Mouse (Mus musculus): ENCODE data around the gene Itga9. TPM values are rescaled to one million over a fixed set of nuclear protein-coding genes. Genes with fewer than 3 reads are reported as not detected.

Gene Itga9
- total RNA-seq, 4 experiments from 2014 or later, result 2.8 to 6.1 (median 4.4) TPM

DNA sequence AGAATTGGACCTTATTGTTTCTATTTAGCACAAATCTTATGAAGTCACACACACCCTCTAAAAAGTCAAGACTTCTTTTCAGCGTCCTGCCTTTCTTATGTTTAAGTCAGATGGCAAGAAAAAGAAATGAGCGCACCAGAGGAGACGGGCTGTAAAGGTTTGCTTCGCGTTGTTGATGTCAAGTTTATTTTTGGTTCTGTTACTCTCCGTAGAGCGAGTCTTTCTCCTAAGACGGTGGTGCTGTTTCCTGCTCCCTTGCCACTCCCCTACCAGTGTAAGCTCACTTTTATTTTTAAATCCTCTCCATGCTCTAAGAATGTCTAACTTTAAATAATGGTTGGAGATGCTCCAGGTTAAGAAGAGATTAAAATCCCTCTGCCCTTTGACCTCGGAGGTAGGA, 118.6 kb downstream of the Itga9 start:
- DNase-seq (ENCODE audit: low spot score in 2 of 2), result no peak

- no peak for DNase-seq (ENCODE audit: low spot score in 2 of 2)
These were observed 120.1 kb downstream of the Itga9 start for GRCm38 (mm10) chr9:118726550-118726949.

DNA sequence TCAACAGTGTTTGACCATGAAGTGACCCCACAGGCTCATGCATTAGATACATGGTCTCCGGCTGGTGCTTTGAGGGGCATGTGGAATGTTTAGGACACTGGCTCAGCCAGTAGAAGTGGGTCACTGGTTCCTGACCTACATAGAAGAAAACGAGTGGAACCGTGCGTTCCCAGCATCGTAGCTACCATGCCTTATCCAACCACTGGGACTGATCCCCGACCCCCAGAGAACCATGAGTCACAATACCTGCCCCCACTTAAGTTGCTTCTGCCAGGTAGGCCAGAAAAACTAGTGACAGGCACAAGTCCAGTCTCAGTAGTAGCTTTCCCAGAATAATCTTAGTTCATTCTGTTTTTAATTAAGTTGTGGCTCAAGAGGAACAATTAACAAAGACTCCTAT, 121.8 kb downstream of the Itga9 start:
- DNase-seq (ENCODE audit: low spot score in 2 of 2), result no peak

DNA sequence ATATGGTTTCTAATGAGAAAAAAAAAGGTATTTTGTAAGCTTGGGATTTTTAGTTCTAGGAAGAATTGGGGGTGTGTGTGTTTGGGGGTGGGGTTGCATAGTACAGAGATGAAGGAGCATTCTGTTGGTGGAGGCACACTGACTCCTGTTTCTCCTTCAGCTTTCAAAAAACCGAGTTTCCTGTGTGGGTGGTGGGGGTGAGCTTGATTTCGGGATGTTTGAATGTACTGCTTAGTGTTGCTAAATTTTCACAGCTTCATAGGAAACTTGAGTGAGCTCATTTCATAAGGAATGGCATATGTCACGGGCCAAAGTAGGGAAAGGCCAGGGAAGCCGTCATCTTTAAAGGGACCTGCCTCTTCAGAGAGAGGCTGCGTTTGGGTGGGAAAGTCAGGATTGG, 122.5 kb downstream of the Itga9 start:
- DNase-seq (ENCODE audit: low spot score in 2 of 2), result no peak

GRCm38 (mm10) chr9:118730172-118730571, 123.7 kb downstream of the Itga9 start:
- no peak for DNase-seq (ENCODE audit: low spot score in 2 of 2)

DNA sequence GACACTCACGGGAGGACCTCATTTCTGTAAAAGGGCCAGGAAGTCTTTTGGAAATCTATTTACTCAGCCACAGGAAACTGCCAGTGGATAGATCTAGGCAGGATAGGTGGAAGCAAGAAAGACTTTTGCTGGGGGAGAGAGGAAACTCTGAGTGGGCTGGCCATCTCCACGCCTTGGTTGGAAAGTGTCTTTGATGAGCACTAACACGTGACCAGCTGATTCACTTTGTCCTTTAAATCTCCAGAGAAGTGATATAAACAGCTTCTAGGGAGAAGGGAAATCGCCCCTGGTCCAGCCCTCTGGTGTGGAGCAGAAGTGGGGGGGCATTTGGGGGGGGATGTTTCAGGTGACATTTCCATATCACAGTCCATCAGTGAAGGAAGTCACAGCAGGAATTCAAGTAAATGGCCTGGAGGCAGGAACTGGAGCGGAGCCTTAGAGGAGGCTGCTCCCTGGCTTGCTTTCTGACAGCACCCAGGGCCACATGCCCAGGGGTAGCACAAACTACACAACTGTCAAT, 124.4 kb downstream of the Itga9 start:
- DNase-seq (ENCODE audit: low spot score in 2 of 2), result no peak

DNA sequence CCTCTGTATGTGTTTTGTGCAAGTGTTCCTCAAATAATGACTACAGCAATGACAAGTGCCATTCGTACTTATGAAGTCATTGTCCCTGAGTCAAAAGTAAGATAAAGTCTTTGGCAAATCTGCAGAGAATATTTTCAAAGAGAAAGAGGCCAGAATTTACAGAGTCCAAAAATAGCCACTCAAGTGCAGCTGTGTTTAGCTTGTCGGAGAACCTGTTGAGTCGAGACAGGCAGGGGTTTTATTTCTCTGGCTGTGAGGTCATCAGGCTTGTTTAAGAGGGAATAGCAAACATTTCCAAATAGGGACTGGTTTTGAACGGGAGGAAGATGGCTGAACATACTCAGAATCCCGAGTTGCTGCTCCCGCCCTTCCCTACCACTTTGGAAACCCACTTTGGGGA, 125.2 kb downstream of the Itga9 start:
- DNase-seq (ENCODE audit: low spot score in 2 of 2), result no peak

- DNase-seq (ENCODE audit: low spot score in 2 of 2), result no peak
These were observed 127.1 kb downstream of the Itga9 start for GRCm38 (mm10) chr9:118733601-118734000.

- DNase-seq (ENCODE audit: low spot score in 2 of 2), result no peak
These were observed 130.6 kb downstream of the Itga9 start for GRCm38 (mm10) chr9:118737124-118737523.

- DNase-seq (ENCODE audit: low spot score in 2 of 2), result peak; percentile 60 to 68
These were observed 131.2 kb downstream of the Itga9 start for GRCm38 (mm10) chr9:118737601-118738137.

GRCm38 (mm10) chr9:118738311-118738710, 131.8 kb downstream of the Itga9 start:
- no peak for DNase-seq (ENCODE audit: low spot score in 2 of 2)

- DNase-seq (ENCODE audit: low spot score in 2 of 2), result no peak
These were observed 132.6 kb downstream of the Itga9 start for GRCm38 (mm10) chr9:118739071-118739470.

GRCm38 (mm10) chr9:118739659-118740058, 133.2 kb downstream of the Itga9 start:
- peak in 1 of 2 experiments; percentile 28 for DNase-seq (ENCODE audit: low spot score in 2 of 2)

- no peak for DNase-seq (ENCODE audit: low spot score in 2 of 2)
These were observed 134.8 kb downstream of the Itga9 start for GRCm38 (mm10) chr9:118741268-118741667.

- DNase-seq (ENCODE audit: low spot score in 2 of 2), result no peak
These were observed 143.0 kb downstream of the Itga9 start for GRCm38 (mm10) chr9:118749335-118749949.

- DNase-seq (ENCODE audit: low spot score in 2 of 2), result no peak
These were observed 144.3 kb downstream of the Itga9 start for GRCm38 (mm10) chr9:118750828-118751227.

DNA sequence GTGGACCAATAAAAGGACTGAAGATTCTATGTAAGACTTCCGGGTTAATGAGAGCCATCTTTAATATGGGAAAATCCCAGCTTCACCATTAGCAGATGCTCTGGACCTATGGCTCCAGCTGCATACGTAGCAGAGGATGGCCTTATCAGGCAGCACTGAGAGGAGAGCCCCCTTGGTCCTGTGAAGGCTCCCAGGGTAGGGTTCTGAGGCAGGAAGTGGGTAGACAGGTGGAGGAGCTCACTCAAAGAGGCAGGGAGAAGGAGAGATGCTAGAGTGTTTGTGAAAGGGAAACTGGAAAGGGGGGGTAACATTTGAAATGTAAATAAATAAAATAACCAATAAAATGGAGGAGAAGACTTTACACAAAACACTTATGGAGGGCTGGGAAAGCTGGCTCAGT, 145.9 kb downstream of the Itga9 start:
- no peak for DNase-seq (ENCODE audit: low spot score in 2 of 2)

GRCm38 (mm10) chr9:118759462-118759861, 153.0 kb downstream of the Itga9 start:
- no peak for DNase-seq (ENCODE audit: low spot score in 2 of 2)

DNA sequence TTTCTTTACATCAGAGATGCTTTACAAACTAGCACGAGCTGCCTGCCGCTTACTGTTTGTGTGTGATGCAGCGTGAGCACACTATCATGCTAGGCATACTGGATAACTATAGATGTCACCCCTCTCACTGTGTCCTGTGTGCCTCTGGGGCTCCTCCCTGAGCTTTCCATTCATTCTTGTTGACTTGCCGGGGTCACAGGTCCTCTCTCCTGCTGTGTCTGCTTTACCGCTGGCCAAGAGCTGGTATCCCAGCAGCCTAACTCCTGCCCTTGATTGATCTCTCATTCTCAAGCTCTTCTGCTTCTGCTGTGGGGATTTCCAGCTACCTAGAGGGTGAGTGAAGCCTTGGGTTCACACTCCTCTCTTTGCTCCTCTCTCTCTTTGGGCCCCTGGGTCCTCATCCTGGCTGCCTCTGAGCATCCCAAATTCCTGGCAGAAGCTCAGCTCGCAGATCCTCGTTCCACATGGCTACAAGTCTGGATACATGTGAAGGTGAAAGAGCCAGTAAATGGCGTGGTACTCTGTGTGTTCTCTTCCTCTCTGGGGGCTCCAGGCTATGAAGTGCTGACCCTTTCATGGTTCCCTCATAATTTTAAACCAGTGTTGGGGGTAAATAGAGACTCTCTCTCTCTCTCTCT, 155.6 kb downstream of the Itga9 start:
- peak in 1 of 2 experiments; percentile 15 for DNase-seq (ENCODE audit: low spot score in 2 of 2)

DNA sequence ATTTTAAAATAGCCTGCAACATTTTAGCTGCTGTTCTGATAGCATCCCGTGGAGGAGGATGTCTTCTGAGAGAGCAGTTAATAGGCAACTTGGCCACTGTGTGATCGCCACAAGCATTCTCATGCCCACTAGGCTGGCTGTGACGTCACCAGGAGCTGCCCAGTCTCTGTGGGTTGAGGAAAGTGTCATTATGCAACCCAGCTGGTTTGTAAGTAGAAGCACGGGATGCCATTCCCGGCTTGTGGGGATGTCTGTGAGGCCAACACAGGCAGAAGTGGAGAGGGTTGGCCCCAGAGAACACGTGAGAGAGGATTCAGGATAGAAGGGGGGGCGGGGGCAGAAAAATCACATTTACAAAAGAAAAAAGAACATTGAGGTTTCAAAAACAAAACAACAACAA, 156.3 kb downstream of the Itga9 start:
- peak in 1 of 2 experiments; percentile 20 for DNase-seq (ENCODE audit: low spot score in 2 of 2)

GRCm38 (mm10) chr9:118763203-118763602, 156.7 kb downstream of the Itga9 start:
- DNase-seq (ENCODE audit: low spot score in 2 of 2), result no peak

DNA sequence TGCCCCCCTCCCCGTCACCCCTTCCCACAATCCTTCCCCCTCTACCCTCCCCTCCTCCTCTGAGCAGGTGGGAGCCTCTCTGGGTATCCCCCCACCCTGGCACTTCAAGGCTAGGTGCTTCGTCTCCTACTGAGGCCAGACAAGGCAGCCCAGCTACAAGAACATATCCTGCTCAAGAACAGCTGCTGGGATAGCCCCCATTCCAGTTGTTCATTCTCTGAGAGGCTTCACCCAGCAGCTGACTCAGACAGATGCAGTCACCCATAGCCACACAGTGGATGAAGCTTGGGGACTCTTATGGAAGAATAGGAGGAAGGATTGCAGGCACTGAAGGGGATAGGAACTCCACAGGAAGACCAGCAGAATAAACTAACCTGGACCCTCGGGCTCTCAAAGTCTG, 157.2 kb downstream of the Itga9 start:
- DNase-seq (ENCODE audit: low spot score in 2 of 2), result no peak

DNA sequence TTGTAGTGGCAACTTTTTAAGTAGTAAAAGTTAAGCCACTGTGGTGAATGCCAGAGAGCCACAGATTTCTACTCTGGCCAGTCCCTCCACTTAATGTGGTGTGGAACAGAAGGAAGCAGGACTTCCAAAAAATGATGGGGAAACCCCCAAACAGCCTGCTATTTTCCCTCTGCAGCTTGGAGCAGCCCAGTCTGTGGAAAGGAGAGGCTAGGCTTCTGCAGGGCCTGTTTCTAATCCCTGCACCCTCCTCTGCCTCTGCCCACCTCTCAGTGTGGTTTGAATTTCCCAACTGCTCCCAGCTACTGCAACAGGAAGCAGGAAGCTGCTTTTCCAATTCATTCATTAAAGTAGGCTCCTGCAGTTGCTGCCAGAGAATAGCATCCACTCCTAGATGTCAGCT, 158.6 kb downstream of the Itga9 start:
- DNase-seq (ENCODE audit: low spot score in 2 of 2), result no peak

Data from gastrocnemius, adult 8-10 months (tissue).